8 mouse cellular contexts compared by ENCODE assay signal in genomic region chr1:35266626-35267025, GRCm38 (mm10).
DNase-seq lines count a peak whose midpoint lies in the region; ATAC-seq and TF ChIP-seq lines count a peak whose summit lies in the region.
"Had no signal": no experiment of that assay in that cellular context is flagged by ENCODE, and none has a peak within 500 bp of the region (broad histone marks: within the 10 kb centered on the region; RNA-seq: fewer than 3 reads in every experiment).

No protein-coding gene starts in this region.

- H3K36me3 ChIP-seq in hindbrain, embryonic 11.5 days (ENCODE audit: control insufficient read depth, insufficient read depth, low read length): no peaks in the 10 kb centered on the region
- no peaks in the 10 kb centered on the region for H3K36me3 ChIP-seq in hindbrain, embryonic 13.5 days
- no peaks in the 10 kb centered on the region for H3K36me3 ChIP-seq in stomach, postnatal 0 days (ENCODE audit: control insufficient read depth, insufficient read depth, low read length)

- ATAC-seq in hindbrain, embryonic 11.5 days (ENCODE audit: low FRiP score): no peak
- no peak for ATAC-seq in hindbrain, embryonic 13.5 days (ENCODE audit: low FRiP score)
- ATAC-seq in stomach, postnatal 0 days (ENCODE audit: low FRiP score, low TSS enrichment): no peak

- H3K4me1 ChIP-seq in hindbrain, embryonic 11.5 days (replicated peaks; ENCODE audit: control insufficient read depth, insufficient read depth, low read length): no peaks in the 10 kb centered on the region
- H3K4me1 ChIP-seq in hindbrain, embryonic 13.5 days (replicated peaks): no peaks in the 10 kb centered on the region; the same call in none of the 2 replicates
- H3K4me1 ChIP-seq in cortical plate, adult 2 months (ENCODE audit: control insufficient read depth, insufficient read depth, low read length): no peaks in the 10 kb centered on the region
- H3K4me1 ChIP-seq in stomach, postnatal 0 days (replicated peaks; ENCODE audit: control insufficient read depth, insufficient read depth): no peaks in the 10 kb centered on the region
- H3K4me1 ChIP-seq: megakaryocyte, embryonic 14.5 days had no signal

- no peak overlapping the region for H3K27ac ChIP-seq in hindbrain, embryonic 11.5 days (ENCODE audit: low read depth, low read length)
- no peak overlapping the region for H3K27ac ChIP-seq in hindbrain, embryonic 13.5 days
- no peak overlapping the region for H3K27ac ChIP-seq in cortical plate, adult 2 months (ENCODE audit: insufficient read depth, low read length)
- H3K27ac ChIP-seq in stomach, postnatal 0 days (replicated peaks): no peak overlapping the region

- no peak for TF ChIP-seq POLR2A in cortical plate, adult 2 months (IDR thresholded peaks at IDR 0.05; ENCODE audit: extremely low read depth, insufficient read depth, low read length)

- 58% methylated on average over 7 of the region's 7 CpGs for WGBS in hindbrain, embryonic 11.5 days
- 54% methylated on average over 7 of the region's 7 CpGs for WGBS in hindbrain, embryonic 13.5 days
- 56% methylated on average over 7 of the region's 7 CpGs for WGBS in stomach, postnatal 0 days

- H3K9ac ChIP-seq in hindbrain, embryonic 11.5 days (ENCODE audit: low read depth, low read length): no peak overlapping the region
- H3K9ac ChIP-seq in hindbrain, embryonic 13.5 days: no peak overlapping the region
- H3K9ac ChIP-seq in stomach, postnatal 0 days (ENCODE audit: low read length): no peak overlapping the region

- no peaks in the 10 kb centered on the region for H3K9me3 ChIP-seq in hindbrain, embryonic 11.5 days (ENCODE audit: control insufficient read depth, low read length)
- H3K9me3 ChIP-seq in hindbrain, embryonic 13.5 days: no peaks in the 10 kb centered on the region
- H3K9me3 ChIP-seq in stomach, postnatal 0 days (ENCODE audit: control insufficient read depth, low read length): no peaks in the 10 kb centered on the region

- no peak overlapping the region for H3K4me2 ChIP-seq in hindbrain, embryonic 11.5 days (replicated peaks; ENCODE audit: low read depth, low read length)
- no peak overlapping the region for H3K4me2 ChIP-seq in hindbrain, embryonic 13.5 days
- no peak overlapping the region for H3K4me2 ChIP-seq in stomach, postnatal 0 days (replicated peaks; ENCODE audit: low read depth)

- no peak overlapping the region for H3K4me3 ChIP-seq in hindbrain, embryonic 11.5 days (ENCODE audit: low read depth, low read length)
- no peak overlapping the region for H3K4me3 ChIP-seq in hindbrain, embryonic 13.5 days
- no peak overlapping the region for H3K4me3 ChIP-seq in cortical plate, adult 2 months (ENCODE audit: insufficient read depth, low read length)
- no peak overlapping the region for H3K4me3 ChIP-seq in stomach, postnatal 0 days (ENCODE audit: low read depth, low read length)
- H3K4me3 ChIP-seq: megakaryocyte, embryonic 14.5 days had no signal

- peak; percentile 68 for TF ChIP-seq CTCF in cortical plate, adult 2 months (IDR thresholded peaks at IDR 0.05; ENCODE audit: extremely low read depth, insufficient read depth, low read length)
- peak; percentile 61 for TF ChIP-seq CTCF in stomach, postnatal 0 days (IDR thresholded peaks at IDR 0.05; ENCODE audit: low read depth)

- no peak for TF ChIP-seq EP300 in stomach, postnatal 0 days (optimal IDR thresholded peaks at IDR 0.05)

- no peaks in the 10 kb centered on the region for H3K27me3 ChIP-seq in hindbrain, embryonic 11.5 days (ENCODE audit: control insufficient read depth, insufficient read depth, low read length)
- H3K27me3 ChIP-seq in hindbrain, embryonic 13.5 days: no peaks in the 10 kb centered on the region
- no peaks in the 10 kb centered on the region for H3K27me3 ChIP-seq in stomach, postnatal 0 days (ENCODE audit: control insufficient read depth, insufficient read depth, low read length)
- H3K27me3 ChIP-seq: megakaryocyte, embryonic 14.5 days had no signal

- DNase-seq in hindbrain, embryonic 11.5 days (ENCODE audit: low spot score): peak; percentile 27
- DNase-seq in ovary, postnatal 14 days (ENCODE audit: low spot score): peak; percentile 18
- no peak for DNase-seq in ovary, adult 18-20 months (ENCODE audit: low spot score)
- no peak for DNase-seq in stomach, postnatal 0 days (ENCODE audit: low spot score)
- no peak for DNase-seq in spleen, adult 12 weeks (ENCODE audit: low spot score)

Comparison
In these comparisons a context has a peak if more than half of its experiments do, and no peak if none do; other contexts are left out.
1. DNase-seq: peak in hindbrain, embryonic 11.5 days (single experiment) and ovary, postnatal 14 days (single experiment); none in ovary, adult 18-20 months (single experiment), stomach, postnatal 0 days (single experiment) and spleen, adult 12 weeks (single experiment).